Mouse (Mus musculus): ENCODE measurements around the gene Dmd.

DNA sequence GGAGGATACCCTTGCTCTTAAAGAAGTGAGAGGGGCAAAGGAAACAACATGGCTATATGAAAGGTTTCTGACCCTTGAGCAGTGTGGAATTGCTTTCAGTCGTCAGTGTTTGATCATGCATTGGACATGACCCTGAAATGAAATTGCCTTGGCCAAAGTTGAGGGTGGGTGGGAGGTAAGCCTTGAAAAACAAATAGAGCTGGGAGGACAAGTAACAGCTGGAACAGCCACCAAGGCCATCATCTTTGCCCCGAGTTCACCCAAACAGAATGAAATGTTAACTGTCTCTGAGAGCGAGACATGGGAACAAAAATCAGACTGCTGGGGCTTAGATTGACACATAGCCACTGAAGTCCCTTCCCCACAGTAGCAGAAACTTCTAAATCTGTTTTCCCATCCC, 2100.9 kb downstream of the Dmd start:
- TF ChIP-seq CTCF (IDR thresholded peaks at IDR 0.05; ENCODE audit: borderline replicate concordance, insufficient read depth, low read length) (no peak), POLR2A (IDR thresholded peaks at IDR 0.05; ENCODE audit: low read depth, low read length) (no peak)
